Mouse (Mus musculus) left cerebral cortex, postnatal 25 days (tissue): ENCODE measurements around the gene Scai. TPM values are rescaled to one million over a fixed set of nuclear protein-coding genes. Genes with fewer than 3 reads are reported as not detected.
A peak's percentile ranks its signal among the peaks of the same experiment; 100 is the strongest.
"Not testable (repeated sequence)": the region's sequence is repeated elsewhere in the genome, so short reads cannot be mapped to it uniquely, and the experiment has no call there.

Experiments
- DNase-seq, 2 experiments: peaks; one replicate each; pipeline ENCODE4 v3.0.0; 2022; ENCODE audit warnings: low spot score in 2 of 2, mixed read lengths in 1 of 2
- intact Hi-C: fragments of 180-260 bp; cut with DNase I; formaldehyde crosslinking; loops from one replicate; pipeline ENCODE4 v1.15.1; 2025
- total RNA-seq, 2 experiments: library from RNA; stranded (reverse); gene quantifications; 2 replicates each; pipeline ENCODE4 v1.2.3; 2021

The Scai gene
- total RNA-seq, 2 experiments from 2014 or later = 64.2 to 67.2 TPM

GRCm38 (mm10) chr2:39142357-39142948 is 48.1 kb downstream of the Scai start:
- intact Hi-C loops = loop anchor here (1.0 kb wide), 1 partner anchor 8 kb away; no protein-coding TSS in a partner anchor
- DNase-seq = peak; percentile 47 to 93

- DNase-seq = peak in 1 of 2 experiments; percentile 72
- intact Hi-C loops = loop anchor here (2.0 kb wide), 1 partner anchor 14 kb away; no protein-coding TSS in a partner anchor
Observed at GRCm38 (mm10) chr2:39140586-39141455, 49.7 kb downstream of the Scai start.

GRCm38 (mm10) chr2:39129526-39130326 is 60.8 kb downstream of the Scai start:
- intact Hi-C loops = loop anchor here (5.0 kb wide), 1 partner anchor 63 kb away; the partner anchor contains the start of gene Scai
- DNase-seq = peak; percentile 29 to 53

GRCm38 (mm10) chr2:39124167-39124566 is 66.4 kb downstream of the Scai start:
- no peak for DNase-seq
- intact Hi-C loops = no loop called here

DNA sequence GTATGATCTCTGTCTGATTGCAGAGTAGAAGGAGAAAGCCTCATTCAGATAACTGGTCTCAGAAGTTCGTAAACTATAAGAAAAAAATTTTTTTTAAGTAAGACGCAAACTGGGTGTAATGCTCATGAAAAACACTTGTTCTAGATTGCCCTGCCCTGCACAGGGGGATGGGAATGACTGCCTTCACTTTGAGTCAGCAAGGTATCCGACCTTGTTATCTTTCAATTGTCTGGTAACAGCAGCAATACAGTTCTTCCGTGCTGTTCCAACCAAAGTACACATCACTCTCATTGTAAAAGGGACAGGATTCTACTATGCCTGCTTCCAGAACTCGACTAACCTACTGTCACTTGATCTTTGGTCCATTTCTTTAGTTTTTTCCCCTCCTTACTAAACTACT is 69.4 kb downstream of the Scai start:
- intact Hi-C loops = no loop called here
- DNase-seq = no peak

DNA sequence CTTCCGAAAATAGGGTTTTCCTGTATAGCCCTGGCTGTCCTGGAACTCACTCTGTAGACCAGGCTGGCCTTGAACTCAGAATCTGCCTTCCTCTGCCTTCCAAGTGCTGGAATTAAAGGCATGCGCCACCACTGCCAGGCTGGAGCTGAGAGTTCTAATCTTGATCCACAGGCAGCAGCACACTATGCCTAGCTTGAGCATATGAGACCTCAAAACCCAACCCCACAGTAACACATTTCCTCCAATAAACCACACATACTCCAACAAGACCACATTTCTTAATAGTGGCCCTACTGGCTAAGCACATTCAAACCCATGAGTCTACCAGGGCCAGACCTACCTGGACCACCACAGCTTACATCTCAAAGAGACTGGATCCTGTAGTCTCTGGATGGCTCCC is 74.0 kb downstream of the Scai start:
- no peak for DNase-seq
- intact Hi-C loops = no loop called here

DNA sequence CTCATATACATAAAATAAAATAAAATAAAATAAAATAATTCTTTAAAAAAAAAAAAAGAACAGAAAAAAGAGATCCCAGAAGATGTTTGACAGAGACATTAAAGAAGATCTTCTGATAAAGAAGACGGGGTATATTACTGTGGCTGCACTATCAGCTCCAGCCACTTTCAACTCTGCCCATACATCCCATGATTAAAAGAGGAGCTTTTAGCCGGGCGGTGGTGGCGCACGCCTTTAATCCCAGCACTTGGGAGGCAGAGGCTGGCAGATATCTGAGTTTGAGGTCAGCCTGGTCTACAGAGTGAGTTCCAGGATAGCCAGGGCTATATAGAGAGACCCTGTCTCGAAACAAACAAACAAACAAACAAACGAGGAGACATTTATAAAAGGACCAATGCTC is 76.4 kb downstream of the Scai start:
- no peak for DNase-seq
- intact Hi-C loops = no loop called here

GRCm38 (mm10) chr2:39110514-39110913 is 80.0 kb downstream of the Scai start:
- intact Hi-C loops = no loop called here
- DNase-seq = no peak

DNA sequence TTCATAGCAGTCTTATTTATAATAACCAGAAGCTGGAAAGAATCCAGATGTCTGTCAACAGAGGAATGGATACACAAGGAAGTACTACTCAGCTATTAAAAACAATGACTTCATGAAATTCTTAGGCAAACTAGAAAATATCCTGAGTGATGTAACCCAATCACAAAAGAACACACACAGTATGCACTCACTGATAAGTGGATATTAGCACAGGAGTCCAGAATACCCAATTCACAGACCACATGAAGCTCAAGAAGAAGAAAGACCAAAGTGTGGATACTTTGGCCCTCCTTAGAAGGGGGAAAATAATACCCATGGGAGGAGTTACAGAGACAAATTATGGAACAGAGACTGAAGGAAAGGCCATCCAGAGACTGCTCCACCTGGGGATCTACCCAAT is 80.8 kb downstream of the Scai start:
- intact Hi-C loops, DNase-seq: not testable (repeated sequence)

DNA sequence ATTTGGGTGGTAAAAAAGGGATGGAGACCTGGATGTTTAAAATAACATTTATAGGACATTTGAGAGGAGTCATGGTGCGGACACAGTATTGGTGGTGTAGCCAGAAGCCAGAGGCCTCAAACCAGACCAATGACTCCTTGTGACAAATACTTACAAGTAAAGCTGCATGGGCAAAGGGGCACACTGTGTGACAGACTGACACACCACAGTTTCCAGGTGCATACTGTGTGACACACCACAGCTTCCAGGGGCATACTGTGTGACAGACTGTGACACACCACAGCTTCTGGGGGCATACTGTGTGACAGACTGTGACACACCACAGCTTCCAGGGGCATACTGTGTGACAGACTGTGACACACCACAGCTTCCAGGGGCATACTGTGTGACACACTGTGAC is 90.6 kb downstream of the Scai start:
- intact Hi-C loops, DNase-seq: not testable (repeated sequence)

- no peak for DNase-seq
- intact Hi-C loops = no loop called here
Observed at GRCm38 (mm10) chr2:39097993-39098392, 92.5 kb downstream of the Scai start.

DNA sequence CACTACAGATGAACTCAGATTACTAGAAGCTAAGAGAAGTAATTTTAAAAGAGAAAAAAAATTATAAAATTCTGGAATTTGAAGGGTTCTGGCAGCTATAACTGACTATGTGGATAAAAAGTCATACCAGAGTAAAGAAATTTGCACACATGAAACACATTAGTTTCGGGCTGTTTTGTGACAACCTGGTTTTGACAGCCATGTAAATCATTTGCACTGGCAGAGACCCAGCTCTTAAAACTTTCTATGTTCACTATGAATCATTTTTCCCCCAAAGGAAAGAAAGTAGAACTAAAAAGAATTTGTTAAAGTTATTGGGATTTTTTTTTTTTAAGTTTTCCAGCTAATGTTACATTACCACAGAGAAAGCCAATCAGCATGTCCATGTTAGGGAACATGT is 98.6 kb downstream of the Scai start:
- DNase-seq = no peak
- intact Hi-C loops = no loop called here

GRCm38 (mm10) chr2:39082706-39083105 is 107.8 kb downstream of the Scai start:
- DNase-seq = no peak
- intact Hi-C loops = no loop called here

GRCm38 (mm10) chr2:39070666-39071065 is 119.9 kb downstream of the Scai start:
- DNase-seq = no peak
- intact Hi-C loops = no loop called here

DNA sequence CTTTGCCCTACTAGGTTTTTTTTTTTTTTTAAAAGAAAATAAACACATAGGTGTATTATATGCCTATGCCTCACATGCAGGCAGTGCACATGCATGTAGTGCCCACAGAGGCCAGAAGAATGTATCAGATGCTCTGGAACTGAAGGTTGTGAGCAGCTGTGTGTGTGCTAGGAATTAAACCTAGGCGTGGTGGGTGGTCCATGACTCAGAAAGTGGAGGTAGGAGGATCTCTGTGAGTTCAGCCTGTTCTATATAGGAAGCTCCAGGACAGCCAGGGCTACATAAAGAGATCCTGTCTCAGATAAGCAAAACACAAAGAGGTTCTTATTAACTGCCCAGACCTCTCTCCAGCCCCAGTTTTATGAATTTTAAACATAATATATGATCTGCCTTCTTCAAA is 121.4 kb downstream of the Scai start:
- peak in 1 of 2 experiments; percentile 60 for DNase-seq
- intact Hi-C loops = loop anchor here (5.0 kb wide), 1 partner anchor 123 kb away; the partner anchor contains the start of gene Scai

GRCm38 (mm10) chr2:39065400-39065987 is 125.0 kb downstream of the Scai start, which contains the start of gene Golga1:
TSS of gene Golga1 (minus strand) at chr2:39065541.
- DNase-seq = peak; percentile 90 to 92
- intact Hi-C loops = loop anchor here (5.0 kb wide), 1 partner anchor 127 kb away; the partner anchor contains the start of gene Scai

DNA sequence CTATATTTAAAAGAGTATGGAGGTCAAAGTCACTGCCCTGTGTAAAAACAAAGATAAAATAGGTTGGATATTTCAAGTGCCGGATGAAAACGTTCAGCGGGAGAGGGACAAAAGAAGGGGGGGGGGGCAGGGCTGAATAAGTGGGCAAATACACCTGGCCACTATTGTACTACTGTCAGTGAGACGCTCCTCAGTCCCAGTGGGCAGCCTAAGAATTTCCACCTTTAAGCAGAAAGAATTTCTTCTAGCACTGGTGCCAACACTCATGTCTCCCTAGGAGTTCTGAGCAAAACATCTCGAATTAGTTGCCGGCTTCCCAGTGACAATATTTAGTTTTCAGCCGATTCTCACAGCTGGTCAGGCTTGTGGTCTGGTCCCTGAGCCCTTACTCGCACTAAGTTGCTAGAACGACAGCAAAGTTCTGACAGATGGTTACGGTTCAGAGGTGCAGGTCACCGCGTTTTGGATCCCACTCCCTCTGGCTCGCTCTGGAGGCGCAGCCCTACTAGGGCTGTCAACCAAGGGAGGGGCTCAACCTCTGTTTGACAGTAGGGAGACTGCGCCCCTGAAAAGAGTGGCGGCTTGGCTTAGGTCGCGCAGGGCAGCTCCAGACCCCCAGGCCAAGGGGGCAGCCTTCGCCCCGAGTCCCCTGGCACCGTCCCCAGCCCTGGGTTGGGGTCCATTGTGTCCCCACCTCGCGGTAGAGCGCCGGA is 125.7 kb downstream of the Scai start:
- DNase-seq = no peak

DNA sequence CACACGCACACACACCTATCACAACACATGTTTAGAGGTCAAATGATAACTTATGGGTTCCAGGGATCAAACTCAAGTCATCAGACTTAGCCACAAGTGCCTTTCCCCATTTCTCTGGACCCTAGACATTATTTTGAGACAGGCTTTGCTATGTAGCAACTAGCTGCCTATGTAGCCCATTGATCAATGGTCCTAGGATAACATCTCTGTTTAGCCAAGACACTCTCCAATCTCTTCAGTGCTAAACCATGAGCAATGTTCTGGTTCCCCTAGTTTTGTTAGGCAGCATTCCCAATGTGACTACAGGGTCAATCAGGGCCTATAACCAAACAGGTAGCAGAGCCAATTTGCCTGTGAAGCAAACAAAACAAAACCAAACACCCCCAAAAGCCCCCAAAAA is 142.0 kb downstream of the Scai start:
- no peak for DNase-seq
- intact Hi-C loops = no loop called here

More for the DNA sequence above, 125.7 kb downstream of the Scai start:
- intact Hi-C loops = loop anchor here (5.0 kb wide), 1 partner anchor 127 kb away; the partner anchor contains the start of gene Scai

- no peak for DNase-seq
- intact Hi-C loops = no loop called here
Observed at GRCm38 (mm10) chr2:39040215-39040614, 150.3 kb downstream of the Scai start.
